Mouse (Mus musculus): ENCODE measurements around the gene Tldc2.

Tldc2 gene

GRCm38 (mm10) chr2:157078059-157078792 is 8.6 kb upstream of the Tldc2 start:
- DNase-seq (ENCODE audit: low read depth, low spot score) = no peak

GRCm38 (mm10) chr2:157078793-157079700 is 7.8 kb upstream of the Tldc2 start, which contains the start of gene Soga1:
TSS of gene Soga1 (minus strand) at chr2:157079254.
- DNase-seq (ENCODE audit: low read depth, low spot score) = peak; percentile 79

- no peak for DNase-seq (ENCODE audit: low read depth, low spot score)
Measured at GRCm38 (mm10) chr2:157079701-157080180, 7.1 kb upstream of the Tldc2 start.

GRCm38 (mm10) chr2:157081331-157081730 is 5.5 kb upstream of the Tldc2 start:
- no peak for DNase-seq (ENCODE audit: low read depth, low spot score)

GRCm38 (mm10) chr2:157081960-157082359 is 4.9 kb upstream of the Tldc2 start:
- DNase-seq (ENCODE audit: low read depth, low spot score) = no peak

GRCm38 (mm10) chr2:157084831-157085585 is 1.8 kb upstream of the Tldc2 start:
- DNase-seq (ENCODE audit: low read depth, low spot score) = no peak

- no peak for DNase-seq (ENCODE audit: low read depth, low spot score)
Measured at GRCm38 (mm10) chr2:157087536-157088317, 872 bp downstream of the Tldc2 start.

- DNase-seq (ENCODE audit: low read depth, low spot score) = no peak
Measured at GRCm38 (mm10) chr2:157092024-157092423, 5.2 kb downstream of the Tldc2 start.

- peak; percentile 56 for DNase-seq (ENCODE audit: low read depth, low spot score)
Measured at GRCm38 (mm10) chr2:157095005-157095755, 8.3 kb downstream of the Tldc2 start.

- no peak for DNase-seq (ENCODE audit: low read depth, low spot score)
Measured at GRCm38 (mm10) chr2:157099532-157100318, 12.9 kb downstream of the Tldc2 start.

- DNase-seq (ENCODE audit: low read depth, low spot score) = no peak
Measured at GRCm38 (mm10) chr2:157100319-157100605, 13.4 kb downstream of the Tldc2 start.

- DNase-seq (ENCODE audit: low read depth, low spot score) = no peak
Measured at GRCm38 (mm10) chr2:157101650-157102049, 14.8 kb downstream of the Tldc2 start.

GRCm38 (mm10) chr2:157102256-157102655 is 15.4 kb downstream of the Tldc2 start:
- no peak for DNase-seq (ENCODE audit: low read depth, low spot score)

- DNase-seq (ENCODE audit: low read depth, low spot score) = no peak
Measured at GRCm38 (mm10) chr2:157104454-157104853, 17.6 kb downstream of the Tldc2 start.

GRCm38 (mm10) chr2:157108236-157108635 is 21.4 kb downstream of the Tldc2 start:
- no peak for DNase-seq (ENCODE audit: low read depth, low spot score)

GRCm38 (mm10) chr2:157116964-157117363 is 30.1 kb downstream of the Tldc2 start:
- peak; percentile 16 for DNase-seq (ENCODE audit: low read depth, low spot score)

GRCm38 (mm10) chr2:157118556-157118955 is 31.7 kb downstream of the Tldc2 start:
- DNase-seq (ENCODE audit: low read depth, low spot score) = no peak

GRCm38 (mm10) chr2:157119075-157119474 is 32.2 kb downstream of the Tldc2 start:
- no peak for DNase-seq (ENCODE audit: low read depth, low spot score)

- DNase-seq (ENCODE audit: low read depth, low spot score) = no peak
Measured at GRCm38 (mm10) chr2:157121766-157122165, 34.9 kb downstream of the Tldc2 start.

- DNase-seq (ENCODE audit: low read depth, low spot score) = no peak
Measured at GRCm38 (mm10) chr2:157125246-157125645, 38.4 kb downstream of the Tldc2 start.
